Mouse (Mus musculus) forebrain, embryonic 11.5 days (tissue): ENCODE results near the gene Stk31. TPM values are rescaled to one million over a fixed set of nuclear protein-coding genes. Genes with fewer than 3 reads are reported as not detected.
"Not testable (repeated sequence)": the region's sequence is repeated elsewhere in the genome, so short reads cannot be mapped to it uniquely, and the experiment has no call there.

Experiments used
- ATAC-seq: fragments of 200-750 bp; cut with Nextera tagmentation; replicated peaks from 2 replicates; pipeline ENCODE4 v1.8.0; 2017; ENCODE audit warnings: moderate TSS enrichment; ENCODE audit not compliant: low FRiP score
- DNase-seq: peaks from one replicate; pipeline ENCODE4 v3.0.0-alpha.2; 2017; ENCODE audit warnings: low spot score
- H3K27ac ChIP-seq: fragments of 300-500 bp; sonication (generic); 2 replicates; pipeline ENCODE4 v1.5.1; 2014; ENCODE audit warnings: low read depth, low read length
- H3K27me3 ChIP-seq: fragments of 300-500 bp; sonication (generic); 2 replicates; pipeline ENCODE4 v1.6.1; 2014; ENCODE audit warnings: mild to moderate bottlenecking, low read length, mixed read lengths; ENCODE audit not compliant: control insufficient read depth, insufficient read depth
- H3K36me3 ChIP-seq: fragments of 300-500 bp; sonication (generic); 2 replicates; pipeline ENCODE4 v1.6.1; 2014; ENCODE audit warnings: mild to moderate bottlenecking, low read length, moderate library complexity, mixed read lengths; ENCODE audit not compliant: control insufficient read depth, insufficient read depth
- H3K4me1 ChIP-seq: fragments of 300-500 bp; sonication (generic); replicated peaks from 2 replicates; pipeline ENCODE4 v1.6.1; 2014; ENCODE audit warnings: low read length, mixed read lengths; ENCODE audit not compliant: control insufficient read depth, insufficient read depth
- H3K4me2 ChIP-seq: fragments of 300-500 bp; sonication (generic); 2 replicates; pipeline ENCODE4 v1.6.1; 2014; ENCODE audit warnings: low read depth, mild to moderate bottlenecking, low read length, moderate library complexity, mixed read lengths; ENCODE audit not compliant: severe bottlenecking
- H3K4me3 ChIP-seq: fragments of 300-500 bp; sonication (generic); 2 replicates; pipeline ENCODE4 v1.5.1; 2014; ENCODE audit warnings: low read depth, low read length
- H3K9ac ChIP-seq: fragments of 300-500 bp; sonication (generic); 2 replicates; pipeline ENCODE4 v1.6.1; 2014; ENCODE audit warnings: low read length
- H3K9me3 ChIP-seq: fragments of 300-500 bp; sonication (generic); 2 replicates; pipeline ENCODE4 v1.6.1; 2016; ENCODE audit warnings: low read length, mixed read lengths; ENCODE audit not compliant: control insufficient read depth
- WGBS: fragments of 180-500 bp; shearing (Covaris S2); extraction: QIAGEN DNeasy Blood & Tissue Kit; methylation state at CpG from one replicate; pipeline ENCODE4 v1.1.7; 2014; 5-methylcytosine and 5-hydroxymethylcytosine counted together
- polyA plus RNA-seq: library from polyadenylated mRNA; unstranded; fragments of >200 nt; fragmentation: Nextera tagmentation; extraction: Ambion mirVana; gene quantifications from 2 replicates; pipeline ENCODE4 v1.2.1, GENCODE M21; 2014

Stk31 gene
- polyA plus RNA-seq, 1 experiment from 2014 or later: 0.24 TPM

DNA sequence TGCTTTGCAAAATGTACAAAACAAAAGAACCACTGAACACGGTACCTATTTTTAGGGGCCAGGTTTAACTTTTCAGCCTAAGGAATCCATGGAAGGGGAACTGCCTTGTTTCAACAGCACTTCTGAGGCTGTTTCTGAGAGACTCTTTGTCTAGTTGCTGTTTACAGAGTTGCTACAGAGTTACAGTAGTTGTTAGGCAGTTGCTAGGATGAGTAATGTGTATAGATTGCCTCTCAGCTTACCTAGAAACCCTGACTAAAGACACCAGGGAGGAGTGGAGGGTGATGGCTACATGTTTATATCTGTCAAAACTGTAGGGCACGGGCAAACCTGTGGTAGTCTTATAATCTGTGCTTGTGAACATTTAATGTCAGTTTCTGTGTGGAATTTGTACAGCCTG is 21.5 kb upstream of the Stk31 start:
- 88% methylated on average over 2 of the region's 2 CpGs for WGBS

DNA sequence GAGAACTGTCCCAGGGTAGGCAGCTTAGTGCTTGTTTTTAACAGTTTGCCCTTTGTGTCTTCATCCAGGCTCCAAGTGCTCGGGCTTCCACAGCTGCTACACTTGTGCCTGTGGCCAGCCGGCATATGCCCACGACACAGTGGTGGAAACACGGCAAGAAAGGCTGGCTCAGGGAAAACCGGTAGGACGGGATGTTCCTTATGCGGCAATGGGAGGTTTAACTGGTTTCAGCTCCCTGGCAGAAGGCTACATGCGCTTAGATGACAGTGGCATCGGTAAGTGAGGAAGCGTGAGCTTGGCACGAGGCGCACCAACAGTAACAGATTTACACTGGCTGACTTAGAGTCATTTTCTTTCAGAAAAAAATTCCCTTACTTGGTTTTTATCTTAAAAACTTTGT is 17.1 kb upstream of the Stk31 start:
- Histone ChIP-seq H3K9me3 (no peaks in the 10 kb centered on the region), H3K4me2 (no peak overlapping the region), H3K36me3 (no peaks in the 10 kb centered on the region), H3K4me3 (no peak overlapping the region), H3K27me3 (no peaks in the 10 kb centered on the region), H3K4me1 (no peaks in the 10 kb centered on the region), H3K9ac (no peak overlapping the region), H3K27ac (no peak overlapping the region)
- no peak for DNase-seq
- no peak for ATAC-seq
- WGBS: 73% methylated on average over 12 of the region's 12 CpGs

More for the DNA sequence above, 21.5 kb upstream of the Stk31 start:
- Histone ChIP-seq H3K4me3 (no peak overlapping the region), H3K9me3 (no peaks in the 10 kb centered on the region), H3K4me1 (no peaks in the 10 kb centered on the region), H3K27ac (no peak overlapping the region), H3K36me3 (no peaks in the 10 kb centered on the region), H3K27me3 (no peaks in the 10 kb centered on the region), H3K9ac (no peak overlapping the region), H3K4me2 (no peak overlapping the region)
- ATAC-seq (no peak), DNase-seq (no peak)

DNA sequence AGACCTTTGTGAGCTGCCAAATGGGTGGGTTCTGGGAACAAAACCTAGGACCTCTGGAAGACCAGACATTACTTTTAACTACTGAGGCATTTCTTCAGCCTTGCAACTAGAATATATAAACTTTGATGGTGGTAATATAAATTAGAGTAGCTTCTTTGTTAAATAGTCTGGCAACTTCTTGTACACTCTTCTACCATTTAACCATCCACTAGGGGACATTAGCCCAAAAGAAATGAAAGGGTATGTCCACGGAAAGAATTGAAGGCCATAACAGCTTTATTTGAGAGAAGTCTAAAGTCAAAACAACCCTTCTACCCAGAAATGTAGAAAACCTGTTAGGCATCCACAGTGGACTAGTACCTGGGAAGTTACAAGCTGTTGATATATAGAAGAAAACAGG is 1.1 kb upstream of the Stk31 start:
- Histone ChIP-seq H3K36me3 (no peaks in the 10 kb centered on the region), H3K27ac (no peak overlapping the region), H3K4me3 (no peak overlapping the region), H3K9ac (no peak overlapping the region), H3K4me1 (no peaks in the 10 kb centered on the region), H3K27me3 (no peaks in the 10 kb centered on the region), H3K4me2 (no peak overlapping the region), H3K9me3 (no peaks in the 10 kb centered on the region)
- ATAC-seq: no peak
- no peak for DNase-seq
- 78% methylated on average over 1 of the region's 1 CpGs for WGBS

DNA sequence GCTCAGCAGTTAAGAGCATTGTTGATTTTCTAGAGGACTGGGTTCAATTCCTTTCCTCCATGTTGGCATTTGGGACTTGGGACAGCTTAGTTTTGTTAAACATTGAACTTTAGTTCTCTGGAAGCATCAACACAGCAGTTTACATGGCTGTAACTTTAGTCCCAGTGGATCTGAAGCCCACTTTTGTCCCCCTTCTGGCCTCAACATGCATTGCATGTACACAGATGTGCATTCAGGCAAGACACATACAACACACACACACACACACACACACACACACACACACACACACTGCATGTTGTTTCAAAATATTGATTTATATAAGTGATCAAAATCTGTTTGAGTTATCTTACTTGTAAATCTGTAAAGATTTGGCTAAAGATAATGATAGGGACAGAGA is 2.1 kb downstream of the Stk31 start:
- H3K4me3 ChIP-seq: no peak overlapping the region
- no peaks in the 10 kb centered on the region for H3K27me3 ChIP-seq
- no peak overlapping the region for H3K4me2 ChIP-seq
- no peak overlapping the region for H3K9ac ChIP-seq
- no peaks in the 10 kb centered on the region for H3K9me3 ChIP-seq
- no peaks in the 10 kb centered on the region for H3K36me3 ChIP-seq
- H3K4me1 ChIP-seq: no peaks in the 10 kb centered on the region
- peak; percentile 62 for DNase-seq
- ATAC-seq: no peak
- H3K27ac ChIP-seq: no peak overlapping the region

DNA sequence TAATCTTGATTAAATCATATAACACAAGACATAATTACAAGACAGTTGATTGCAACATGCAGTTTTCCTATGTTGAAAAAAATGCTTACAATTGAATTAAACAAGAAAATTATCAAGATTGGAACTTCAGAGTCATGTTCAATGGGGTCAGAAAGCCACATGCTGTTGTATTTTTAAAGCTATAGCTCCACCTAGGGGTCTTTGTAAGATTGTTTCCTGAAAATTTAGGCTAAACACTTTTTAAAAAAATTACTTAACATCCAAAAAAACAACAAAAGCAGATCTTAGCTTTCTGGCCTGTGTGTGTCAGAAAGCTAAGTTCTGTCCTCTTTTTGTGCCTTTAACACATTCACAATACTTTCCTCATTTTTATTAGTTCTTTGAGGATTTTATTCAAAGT is 3.0 kb downstream of the Stk31 start:
- no peak overlapping the region for H3K4me2 ChIP-seq
- H3K36me3 ChIP-seq: no peaks in the 10 kb centered on the region
- no peaks in the 10 kb centered on the region for H3K4me1 ChIP-seq
- H3K4me3 ChIP-seq: no peak overlapping the region
- H3K27ac ChIP-seq: no peak overlapping the region
- H3K9ac ChIP-seq: no peak overlapping the region
- H3K27me3 ChIP-seq: no peaks in the 10 kb centered on the region
- no peaks in the 10 kb centered on the region for H3K9me3 ChIP-seq
- ATAC-seq (no peak), DNase-seq (no peak)

DNA sequence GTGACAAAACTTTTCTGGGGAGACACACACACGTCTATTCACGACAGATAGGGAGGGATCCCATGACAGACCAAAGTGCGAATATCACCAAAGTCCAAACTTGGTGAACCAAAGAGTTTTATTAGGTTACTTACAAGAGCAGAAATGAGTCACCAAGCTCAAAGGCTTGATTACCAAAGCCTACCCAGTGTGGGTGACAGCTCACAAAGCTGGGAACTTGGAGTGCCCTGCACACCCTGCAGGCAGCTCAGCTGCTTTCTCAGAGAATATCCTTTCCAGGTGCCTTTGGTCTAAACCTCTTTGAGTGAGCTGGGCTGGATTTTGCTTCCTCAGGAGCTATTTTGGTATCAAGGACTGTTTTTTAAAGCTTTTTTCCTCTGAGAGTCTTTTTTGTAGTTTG is 15.4 kb downstream of the Stk31 start:
- Histone ChIP-seq H3K27me3 (no peaks in the 10 kb centered on the region), H3K4me3 (no peak overlapping the region), H3K9ac (no peak overlapping the region), H3K36me3 (no peaks in the 10 kb centered on the region), H3K9me3 (no peaks in the 10 kb centered on the region), H3K4me1 (no peaks in the 10 kb centered on the region), H3K4me2 (no peak overlapping the region), H3K27ac (no peak overlapping the region)
- WGBS: 80% methylated on average over 3 of the region's 3 CpGs
- ATAC-seq: no peak
- no peak for DNase-seq

DNA sequence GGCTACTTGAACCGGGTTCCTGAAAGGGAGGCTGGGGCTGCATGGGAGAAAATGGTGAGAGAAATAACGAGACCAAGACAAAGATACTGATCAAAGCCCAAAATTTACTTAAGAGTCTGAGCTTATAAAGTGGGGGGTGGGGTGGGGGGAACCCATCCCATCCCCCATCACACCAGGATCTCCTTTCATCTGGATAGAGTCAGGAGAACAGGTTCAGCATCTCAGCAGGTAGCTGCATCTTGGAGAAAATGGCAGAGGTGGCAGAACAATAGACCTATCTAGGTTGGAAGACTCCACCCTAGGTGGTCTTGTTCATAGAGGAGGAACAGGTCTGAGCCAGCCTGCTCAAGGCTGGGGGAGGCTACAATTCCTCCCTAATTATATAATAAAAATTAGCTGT is 17.6 kb downstream of the Stk31 start:
- H3K27me3 ChIP-seq, DNase-seq, H3K4me1 ChIP-seq, ATAC-seq, H3K4me2 ChIP-seq, H3K9ac ChIP-seq, H3K27ac ChIP-seq, H3K4me3 ChIP-seq, H3K36me3 ChIP-seq, H3K9me3 ChIP-seq: not testable (repeated sequence)
- 51% methylated on average over 2 of the region's 2 CpGs for WGBS

DNA sequence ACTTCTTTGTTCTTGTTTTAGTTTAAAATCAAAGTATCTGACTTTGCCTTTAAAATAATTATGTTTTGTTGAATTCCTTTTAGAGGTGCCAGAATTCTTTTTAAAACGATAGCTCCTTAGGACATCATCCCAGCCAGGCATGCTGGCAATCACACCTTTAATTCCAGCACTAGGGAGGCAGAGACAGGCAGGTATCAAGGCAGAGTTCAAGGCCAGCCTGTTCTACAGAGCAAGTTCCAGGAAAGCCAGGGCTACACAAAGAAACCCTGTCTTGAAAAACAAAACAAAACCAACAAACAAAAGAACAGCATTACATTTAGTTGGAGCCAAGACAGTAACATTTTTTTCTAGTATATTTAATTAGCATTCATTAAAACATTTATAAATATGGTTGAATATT is 20.6 kb downstream of the Stk31 start:
- 86% methylated on average over 1 of the region's 1 CpGs for WGBS
- ATAC-seq: no peak

DNA sequence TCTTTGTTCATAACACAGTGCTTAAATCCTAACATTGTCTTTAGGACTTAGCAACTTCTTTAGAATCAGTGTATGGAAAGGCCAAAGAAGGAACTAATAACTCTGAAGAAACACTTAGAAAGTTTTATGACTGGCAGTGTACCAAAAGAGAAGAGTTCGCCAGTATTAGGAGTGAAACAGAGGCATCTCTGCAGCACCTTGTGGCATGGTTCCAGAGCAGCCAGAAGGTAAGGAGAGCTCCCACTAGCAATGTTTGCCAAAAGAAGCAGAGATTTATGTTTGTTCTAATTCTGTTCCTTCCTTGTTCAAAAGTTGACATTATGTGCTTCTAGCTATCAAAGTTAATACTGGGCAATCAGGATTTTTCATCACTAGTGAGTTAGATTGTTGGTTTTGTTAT is 41.9 kb downstream of the Stk31 start:
- no peaks in the 10 kb centered on the region for H3K27me3 ChIP-seq
- WGBS: 83% methylated on average over 1 of the region's 1 CpGs
- H3K9me3 ChIP-seq: no peaks in the 10 kb centered on the region
- H3K4me2 ChIP-seq: no peak overlapping the region
- H3K9ac ChIP-seq: no peak overlapping the region
- no peaks in the 10 kb centered on the region for H3K36me3 ChIP-seq
- H3K4me3 ChIP-seq: no peak overlapping the region
- no peak for DNase-seq
- H3K27ac ChIP-seq: no peak overlapping the region
- H3K4me1 ChIP-seq: no peaks in the 10 kb centered on the region
- no peak for ATAC-seq

More for the DNA sequence above, 20.6 kb downstream of the Stk31 start:
- Histone ChIP-seq H3K27me3 (no peaks in the 10 kb centered on the region), H3K4me3 (no peak overlapping the region), H3K9me3 (no peaks in the 10 kb centered on the region), H3K4me2 (no peak overlapping the region), H3K36me3 (no peaks in the 10 kb centered on the region), H3K9ac (no peak overlapping the region), H3K27ac (no peak overlapping the region), H3K4me1 (no peaks in the 10 kb centered on the region)
- no peak for DNase-seq
